Mouse (Mus musculus): ENCODE measurements around the gene Lbp. TPM values are rescaled to one million over a fixed set of nuclear protein-coding genes. Genes with fewer than 3 reads are reported as not detected.

Gene Lbp
- polyA plus RNA-seq, 1 experiment from 2014 or later: 2.3 TPM

GRCm38 (mm10) chr2:158322845-158323244, 16.6 kb downstream of the Lbp start:
- WGBS: 72% methylated on average over 3 of the region's 3 CpGs
- no peaks in the 10 kb centered on the region for H3K36me3 ChIP-seq (ENCODE audit: control insufficient read depth, insufficient read depth, low read length)
- H3K4me2 ChIP-seq: no peak overlapping the region
- no peak overlapping the region for H3K9ac ChIP-seq (ENCODE audit: low read length)
- no peak for ATAC-seq (ENCODE audit: low FRiP score)
- no peak for DNase-seq (ENCODE audit: low spot score, missing footprints)
- no peaks in the 10 kb centered on the region for H3K27me3 ChIP-seq (ENCODE audit: control insufficient read depth, insufficient read depth, low read length)
- no peaks in the 10 kb centered on the region for H3K9me3 ChIP-seq (ENCODE audit: control insufficient read depth, low read length)
- no peak overlapping the region for H3K27ac ChIP-seq (ENCODE audit: low read depth, low read length)
- H3K4me1 ChIP-seq (ENCODE audit: control insufficient read depth, insufficient read depth, low read length): no peaks in the 10 kb centered on the region
- no peak overlapping the region for H3K4me3 ChIP-seq (ENCODE audit: low read depth, low read length)

- Histone ChIP-seq H3K4me1 (ENCODE audit: control insufficient read depth, insufficient read depth, low read length) (no peaks in the 10 kb centered on the region), H3K9me3 (ENCODE audit: control insufficient read depth, low read length) (no peaks in the 10 kb centered on the region), H3K9ac (ENCODE audit: low read length) (no peak overlapping the region; the same call in 1 of the 2 replicates), H3K4me3 (ENCODE audit: low read depth, low read length) (no peak overlapping the region), H3K27me3 (ENCODE audit: control insufficient read depth, insufficient read depth, low read length) (no peaks in the 10 kb centered on the region), H3K27ac (ENCODE audit: low read depth, low read length) (no peak overlapping the region), H3K36me3 (ENCODE audit: control insufficient read depth, insufficient read depth, low read length) (no peaks in the 10 kb centered on the region), H3K4me2 (no peak overlapping the region)
- DNase-seq (ENCODE audit: low spot score, missing footprints): peak; percentile 87
- 55% methylated on average over 10 of the region's 10 CpGs for WGBS
- ATAC-seq (ENCODE audit: low FRiP score): peak; percentile 87
Measured at GRCm38 (mm10) chr2:158324531-158325190, 18.4 kb downstream of the Lbp start.

DNA sequence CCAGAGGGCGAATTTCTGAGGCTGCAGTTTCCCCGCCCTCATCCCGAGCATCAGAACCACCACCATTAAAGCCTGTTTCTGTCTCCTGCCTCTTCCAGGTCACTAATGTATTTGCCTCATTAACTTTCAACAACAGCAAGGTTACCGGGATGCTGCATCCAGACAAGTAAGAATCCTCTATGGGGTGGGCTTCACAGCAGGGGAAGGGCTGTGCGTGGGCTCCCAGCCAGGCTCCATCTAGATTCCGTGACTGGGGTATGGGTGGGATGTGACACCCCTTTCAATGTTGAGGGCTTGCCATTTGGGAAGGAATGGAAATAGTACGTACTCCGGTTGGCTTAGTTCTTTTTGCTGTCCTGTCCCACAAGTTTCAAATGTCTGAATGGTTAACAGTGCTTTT, 19.3 kb downstream of the Lbp start:
- Histone ChIP-seq H3K4me1 (ENCODE audit: control insufficient read depth, insufficient read depth, low read length) (no peaks in the 10 kb centered on the region), H3K9ac (ENCODE audit: low read length) (no peak overlapping the region), H3K27me3 (ENCODE audit: control insufficient read depth, insufficient read depth, low read length) (no peaks in the 10 kb centered on the region), H3K36me3 (ENCODE audit: control insufficient read depth, insufficient read depth, low read length) (no peaks in the 10 kb centered on the region), H3K4me3 (ENCODE audit: low read depth, low read length) (no peak overlapping the region), H3K4me2 (no peak overlapping the region), H3K27ac (ENCODE audit: low read depth, low read length) (no peak overlapping the region), H3K9me3 (ENCODE audit: control insufficient read depth, low read length) (no peaks in the 10 kb centered on the region)
- ATAC-seq (ENCODE audit: low FRiP score) (no peak), DNase-seq (ENCODE audit: low spot score, missing footprints) (no peak)
- 72% methylated on average over 8 of the region's 8 CpGs for WGBS

- Histone ChIP-seq H3K9me3 (ENCODE audit: control insufficient read depth, low read length) (no peaks in the 10 kb centered on the region), H3K9ac (ENCODE audit: low read length) (no peak overlapping the region), H3K4me2 (no peak overlapping the region), H3K36me3 (ENCODE audit: control insufficient read depth, insufficient read depth, low read length) (no peaks in the 10 kb centered on the region), H3K27me3 (ENCODE audit: control insufficient read depth, insufficient read depth, low read length) (no peaks in the 10 kb centered on the region), H3K27ac (ENCODE audit: low read depth, low read length) (no peak overlapping the region), H3K4me1 (ENCODE audit: control insufficient read depth, insufficient read depth, low read length) (no peaks in the 10 kb centered on the region), H3K4me3 (ENCODE audit: low read depth, low read length) (no peak overlapping the region)
- peak; percentile 41 for DNase-seq (ENCODE audit: low spot score, missing footprints)
- no peak for ATAC-seq (ENCODE audit: low FRiP score)
- WGBS: 88% methylated on average over 13 of the region's 13 CpGs
Measured at GRCm38 (mm10) chr2:158334356-158334755, 28.1 kb downstream of the Lbp start.

DNA sequence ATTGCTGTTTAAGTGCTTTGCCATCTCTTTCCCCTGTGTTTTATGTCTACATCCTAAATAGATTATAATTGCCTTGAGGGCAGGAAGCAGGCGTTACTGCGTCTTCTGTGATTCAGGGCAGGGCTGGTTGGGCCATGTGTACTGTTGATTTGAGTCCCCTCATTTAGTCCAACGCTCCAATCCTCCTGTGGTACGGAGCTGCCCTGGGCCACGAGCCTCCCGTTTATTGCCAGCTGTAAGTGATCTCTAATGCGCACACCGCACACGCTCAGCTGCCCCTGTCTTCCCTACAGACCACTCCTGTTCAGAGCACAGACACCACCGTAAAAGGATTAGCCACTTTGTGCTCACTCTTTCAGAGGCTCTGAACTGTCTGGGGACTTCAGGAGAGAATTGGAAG, 31.4 kb downstream of the Lbp start:
- Histone ChIP-seq H3K4me3 (ENCODE audit: low read depth, low read length) (no peak overlapping the region), H3K9me3 (ENCODE audit: control insufficient read depth, low read length) (no peaks in the 10 kb centered on the region), H3K4me1 (ENCODE audit: control insufficient read depth, insufficient read depth, low read length) (no peaks in the 10 kb centered on the region), H3K27ac (ENCODE audit: low read depth, low read length) (no peak overlapping the region), H3K27me3 (ENCODE audit: control insufficient read depth, insufficient read depth, low read length) (no peaks in the 10 kb centered on the region), H3K9ac (ENCODE audit: low read length) (no peak overlapping the region), H3K36me3 (ENCODE audit: control insufficient read depth, insufficient read depth, low read length) (no peaks in the 10 kb centered on the region), H3K4me2 (no peak overlapping the region)
- DNase-seq (ENCODE audit: low spot score, missing footprints) (peak; percentile 75), ATAC-seq (ENCODE audit: low FRiP score) (no peak)
- 73% methylated on average over 10 of the region's 10 CpGs for whole genome bisulfite sequencing

GRCm38 (mm10) chr2:158339948-158340564, 33.8 kb downstream of the Lbp start:
- Histone ChIP-seq H3K9me3 (ENCODE audit: control insufficient read depth, low read length) (no peaks in the 10 kb centered on the region), H3K27ac (ENCODE audit: low read depth, low read length) (no peak overlapping the region), H3K27me3 (ENCODE audit: control insufficient read depth, insufficient read depth, low read length) (no peaks in the 10 kb centered on the region), H3K4me3 (ENCODE audit: low read depth, low read length) (no peak overlapping the region), H3K4me2 (no peak overlapping the region), H3K4me1 (ENCODE audit: control insufficient read depth, insufficient read depth, low read length) (0 out of 2 replicates have a peak, but pooled peaks cover 3% of the 10 kb centered on the region), H3K9ac (ENCODE audit: low read length) (no peak overlapping the region), H3K36me3 (ENCODE audit: control insufficient read depth, insufficient read depth, low read length) (no peaks in the 10 kb centered on the region)
- WGBS: 35% methylated on average over 11 of the region's 11 CpGs
- DNase-seq (ENCODE audit: low spot score, missing footprints): peak; percentile 98
- peak; percentile 28; the same call in 1 of the 2 replicates for ATAC-seq (ENCODE audit: low FRiP score)

GRCm38 (mm10) chr2:158341324-158341723, 35.0 kb downstream of the Lbp start:
- WGBS: 86% methylated on average over 2 of the region's 2 CpGs
- no peaks in the 10 kb centered on the region for H3K27me3 ChIP-seq (ENCODE audit: control insufficient read depth, insufficient read depth, low read length)
- DNase-seq (ENCODE audit: low spot score, missing footprints) (no peak), ATAC-seq (ENCODE audit: low FRiP score) (no peak)
- no peaks in the 10 kb centered on the region for H3K9me3 ChIP-seq (ENCODE audit: control insufficient read depth, low read length)
- no peak overlapping the region for H3K27ac ChIP-seq (ENCODE audit: low read depth, low read length)
- H3K4me1 ChIP-seq (ENCODE audit: control insufficient read depth, insufficient read depth, low read length): 0 out of 2 replicates have a peak, but pooled peaks cover 3% of the 10 kb centered on the region
- no peak overlapping the region for H3K4me3 ChIP-seq (ENCODE audit: low read depth, low read length)
- no peaks in the 10 kb centered on the region for H3K36me3 ChIP-seq (ENCODE audit: control insufficient read depth, insufficient read depth, low read length)
- no peak overlapping the region for H3K4me2 ChIP-seq
- H3K9ac ChIP-seq (ENCODE audit: low read length): no peak overlapping the region

DNA sequence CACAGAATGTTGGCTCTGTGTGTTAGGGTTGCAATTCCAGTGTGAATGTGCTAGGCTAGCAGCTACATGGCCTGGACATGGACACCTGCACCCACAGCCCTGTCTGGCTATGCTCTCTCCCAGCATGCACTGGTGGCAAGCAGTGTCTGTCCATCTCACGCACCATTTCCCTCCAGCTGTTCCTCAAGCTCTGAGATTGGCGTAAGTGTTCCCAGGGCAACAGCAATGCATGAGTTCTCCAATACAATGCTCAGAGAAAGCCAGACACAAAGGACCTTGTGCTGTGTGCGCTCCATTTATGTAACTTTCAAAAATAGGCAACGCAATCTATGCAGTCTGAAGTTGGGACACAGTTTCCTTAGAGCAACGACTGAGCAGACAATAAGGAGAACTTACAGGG, 37.2 kb downstream of the Lbp start:
- Histone ChIP-seq H3K4me2 (no peak overlapping the region), H3K4me3 (ENCODE audit: low read depth, low read length) (no peak overlapping the region), H3K27ac (ENCODE audit: low read depth, low read length) (peak overlapping the region; percentile 45; the same call in 1 of the 2 replicates), H3K36me3 (ENCODE audit: control insufficient read depth, insufficient read depth, low read length) (no peaks in the 10 kb centered on the region), H3K9me3 (ENCODE audit: control insufficient read depth, low read length) (no peaks in the 10 kb centered on the region), H3K4me1 (ENCODE audit: control insufficient read depth, insufficient read depth, low read length) (0 out of 2 replicates have a peak, but pooled peaks cover 3% of the 10 kb centered on the region), H3K9ac (ENCODE audit: low read length) (no peak overlapping the region), H3K27me3 (ENCODE audit: control insufficient read depth, insufficient read depth, low read length) (no peaks in the 10 kb centered on the region)
- 27% methylated on average over 5 of the region's 5 CpGs for WGBS
- peak; percentile 88 for DNase-seq (ENCODE audit: low spot score, missing footprints)
- ATAC-seq (ENCODE audit: low FRiP score): peak; percentile 84

- Histone ChIP-seq H3K27me3 (ENCODE audit: control insufficient read depth, insufficient read depth, low read length) (no peaks in the 10 kb centered on the region), H3K4me1 (ENCODE audit: control insufficient read depth, insufficient read depth, low read length) (0 out of 2 replicates have a peak, but pooled peaks cover 3% of the 10 kb centered on the region), H3K9ac (ENCODE audit: low read length) (no peak overlapping the region), H3K9me3 (ENCODE audit: control insufficient read depth, low read length) (no peaks in the 10 kb centered on the region), H3K36me3 (ENCODE audit: control insufficient read depth, insufficient read depth, low read length) (no peaks in the 10 kb centered on the region), H3K27ac (ENCODE audit: low read depth, low read length) (no peak overlapping the region), H3K4me3 (ENCODE audit: low read depth, low read length) (no peak overlapping the region), H3K4me2 (no peak overlapping the region)
- WGBS: 78% methylated on average over 6 of the region's 6 CpGs
- ATAC-seq (ENCODE audit: low FRiP score) (no peak), DNase-seq (ENCODE audit: low spot score, missing footprints) (peak; percentile 69)
Measured at GRCm38 (mm10) chr2:158346467-158346866, 40.2 kb downstream of the Lbp start.
